In genomic region chr4:155694111-155694481, GRCm38 (mm10) we compare ENCODE assay signal across 8 mouse cellular contexts. TPM values are rescaled to one million over a fixed set of nuclear protein-coding genes. Genes with fewer than 3 reads are reported as not detected.
DNase-seq lines count a peak whose midpoint lies in the region; ATAC-seq and TF ChIP-seq lines count a peak whose summit lies in the region.

Gene Fndc10, plus strand, starts transcription at chr4:155694342.

- in situ Hi-C loops in CH12.LX (cut with MboI; ENCODE audit: low pct_ligation_motif_present, low pct_unique_long_range_greater_than_20kb, low sequenced_read_pairs): loop anchor here (10.0 kb wide), 1 partner anchor 209 kb away; no protein-coding TSS in a partner anchor

- H3K79me2 ChIP-seq in CH12.LX (replicated peaks; ENCODE audit: control insufficient read depth, extremely low read depth, insufficient read depth, poor library complexity, severe bottlenecking): no peaks in the 10 kb centered on the region

- peak; percentile 91 for ATAC-seq in forebrain, embryonic 13.5 days
- ATAC-seq in heart, embryonic 15.5 days (replicated peaks; ENCODE audit: insufficient number of reproducible peaks, insufficient read depth, low FRiP score, low read depth): peak; percentile 76
- ATAC-seq in liver, postnatal 0 days: peak; percentile 32; the same call in 1 of the 2 replicates
- peak; percentile 91 for ATAC-seq in neural tube, embryonic 15.5 days (ENCODE audit: low FRiP score)

- H3K9me3 ChIP-seq in CH12.LX (replicated peaks; ENCODE audit: low read length): peaks cover 3% of the 10 kb centered on the region
- H3K9me3 ChIP-seq in forebrain, embryonic 13.5 days (replicated peaks): no peaks in the 10 kb centered on the region
- no peaks in the 10 kb centered on the region for H3K9me3 ChIP-seq in heart, embryonic 15.5 days (replicated peaks)
- H3K9me3 ChIP-seq in liver, postnatal 0 days (ENCODE audit: low read length): no peaks in the 10 kb centered on the region
- H3K9me3 ChIP-seq in neural tube, embryonic 15.5 days (replicated peaks): no peaks in the 10 kb centered on the region

- peaks cover 26% of the 10 kb centered on the region for H3K27me3 ChIP-seq in CH12.LX (replicated peaks)
- H3K27me3 ChIP-seq in forebrain, embryonic 13.5 days: peaks cover 22% of the 10 kb centered on the region
- H3K27me3 ChIP-seq in heart, embryonic 15.5 days: peaks cover 24% of the 10 kb centered on the region; the same call in 1 of the 2 replicates
- peaks cover 27% of the 10 kb centered on the region for H3K27me3 ChIP-seq in liver, postnatal 0 days (ENCODE audit: insufficient read depth, low read length)
- no peaks in the 10 kb centered on the region for H3K27me3 ChIP-seq in neural tube, embryonic 15.5 days (replicated peaks)

- H3K9ac ChIP-seq in CH12.LX (ENCODE audit: insufficient read depth, low read depth): peak within 1 kb of the TSS; percentile 53
- peak within 1 kb of the TSS; percentile 77 for H3K9ac ChIP-seq in forebrain, embryonic 13.5 days
- peak within 1 kb of the TSS; percentile 67 for H3K9ac ChIP-seq in heart, embryonic 15.5 days
- H3K9ac ChIP-seq in liver, postnatal 0 days (replicated peaks): peak within 1 kb of the TSS; percentile 31; the same call in 1 of the 2 replicates
- peak within 1 kb of the TSS; percentile 87 for H3K9ac ChIP-seq in neural tube, embryonic 15.5 days (replicated peaks)

- no peak for DNase-seq in CH12.LX (ENCODE audit: extremely low read depth)
- peak; percentile 80 for DNase-seq in brain, embryonic 14.5 days (ENCODE audit: low read depth)
- peak; percentile 72 to 73 for DNase-seq in layer of hippocampus, adult 18-20 months (ENCODE audit: low spot score in 2 of 2)
- DNase-seq in liver, postnatal 0 days: peak; percentile 36
- DNase-seq in thymus, postnatal 36 days: peak; percentile 63 to 75

- no peak for TF ChIP-seq RAD21 in CH12.LX (IDR thresholded peaks at IDR 0.05; ENCODE audit: low read depth, low read length)

- TF ChIP-seq POLR2A in CH12.LX (IDR thresholded peaks at IDR 0.05; ENCODE audit: low read depth, low read length): no peak; the same call in 1 of the 2 replicates
- TF ChIP-seq POLR2A in brain, embryonic 14.5 days (IDR thresholded peaks at IDR 0.05; ENCODE audit: borderline replicate concordance, extremely low read depth, insufficient read depth, insufficient read length, poor library complexity, severe bottlenecking): no peak

- 0% methylated on average over 26 of the region's 47 CpGs for WGBS in forebrain, embryonic 13.5 days
- WGBS in heart, embryonic 15.5 days: under 1% methylated on average over 47 of the region's 47 CpGs
- WGBS in liver, postnatal 0 days (ENCODE audit: insufficient replicate concordance): under 1% methylated on average over 26 of the region's 47 CpGs
- under 1% methylated on average over 36 of the region's 47 CpGs for WGBS in neural tube, embryonic 15.5 days

- peaks cover 24 to 44% of the 10 kb centered on the region in 2 experiments for H3K4me1 ChIP-seq in CH12.LX (ENCODE audit: control insufficient read depth in 1 of 2, insufficient read depth in 2 of 2)
- H3K4me1 ChIP-seq in forebrain, embryonic 13.5 days: peaks cover 23% of the 10 kb centered on the region
- H3K4me1 ChIP-seq in heart, embryonic 15.5 days (replicated peaks): peaks cover 17% of the 10 kb centered on the region
- peaks cover 5% of the 10 kb centered on the region; the same call in 1 of the 2 replicates for H3K4me1 ChIP-seq in liver, postnatal 0 days (ENCODE audit: insufficient read depth)
- peaks cover 28% of the 10 kb centered on the region for H3K4me1 ChIP-seq in neural tube, embryonic 15.5 days

- TF ChIP-seq CTCF in CH12.LX (conservative IDR thresholded peaks at IDR 0.05 in 1 of 2, IDR thresholded peaks at IDR 0.05 in 1 of 2; ENCODE audit: low read depth in 2 of 2, low read length in 2 of 2): no peak
- peak; percentile 5; the same call in 1 of the 2 replicates for TF ChIP-seq CTCF in brain, embryonic 14.5 days (IDR thresholded peaks at IDR 0.05; ENCODE audit: borderline replicate concordance, extremely low read depth, insufficient read depth, insufficient read length)
- TF ChIP-seq CTCF in liver, postnatal 0 days (IDR thresholded peaks at IDR 0.05; ENCODE audit: low read depth): peak; percentile 14; the same call in 1 of the 2 replicates

- H3K36me3 ChIP-seq in CH12.LX (replicated peaks in 1 of 2; ENCODE audit: control insufficient read depth in 1 of 2, insufficient read depth in 1 of 2, low read length in 1 of 2): no peaks in the 10 kb centered on the region
- H3K36me3 ChIP-seq in forebrain, embryonic 13.5 days (ENCODE audit: poor library complexity, severe bottlenecking): no peaks in the 10 kb centered on the region
- no peaks in the 10 kb centered on the region for H3K36me3 ChIP-seq in heart, embryonic 15.5 days
- H3K36me3 ChIP-seq in liver, postnatal 0 days (replicated peaks; ENCODE audit: insufficient read depth, low read length): no peaks in the 10 kb centered on the region
- no peaks in the 10 kb centered on the region for H3K36me3 ChIP-seq in neural tube, embryonic 15.5 days

- dilution Hi-C loops in CH12.LX (cut with MboI; ENCODE audit: extremely low pct_ligation_motif_present, extremely low pct_unique_long_range_greater_than_20kb, low sequenced_read_pairs): no loop called here

- H3K27ac ChIP-seq in CH12.LX (ENCODE audit: insufficient read depth, low read depth): peak within 1 kb of the TSS; percentile 34
- H3K27ac ChIP-seq in forebrain, embryonic 13.5 days: peak within 1 kb of the TSS; percentile 74
- H3K27ac ChIP-seq in heart, embryonic 15.5 days: no peak within 1 kb of the TSS; the same call in 1 of the 2 replicates
- no peak within 1 kb of the TSS for H3K27ac ChIP-seq in liver, postnatal 0 days (ENCODE audit: low read depth)
- peak within 1 kb of the TSS; percentile 97 for H3K27ac ChIP-seq in neural tube, embryonic 15.5 days (replicated peaks)

- H3K4me3 ChIP-seq in CH12.LX (replicated peaks in 1 of 3; ENCODE audit: low read depth in 2 of 3, low read length in 2 of 3, poor library complexity in 1 of 3): peak within 1 kb of the TSS; percentile 55 to 69 (median 60)
- H3K4me3 ChIP-seq in forebrain, embryonic 13.5 days: peak within 1 kb of the TSS; percentile 61
- peak within 1 kb of the TSS; percentile 74 for H3K4me3 ChIP-seq in heart, embryonic 15.5 days
- peak within 1 kb of the TSS; percentile 54 for H3K4me3 ChIP-seq in liver, postnatal 0 days (ENCODE audit: low read depth, low read length)
- peak within 1 kb of the TSS; percentile 61 for H3K4me3 ChIP-seq in neural tube, embryonic 15.5 days (replicated peaks)

- peak within 1 kb of the TSS; percentile 79 for H3K4me2 ChIP-seq in CH12.LX (ENCODE audit: insufficient read depth, low read depth, poor library complexity, severe bottlenecking)
- peak within 1 kb of the TSS; percentile 87 for H3K4me2 ChIP-seq in forebrain, embryonic 13.5 days
- peak within 1 kb of the TSS; percentile 99 for H3K4me2 ChIP-seq in heart, embryonic 15.5 days
- H3K4me2 ChIP-seq in liver, postnatal 0 days (ENCODE audit: low read depth, low read length): peak within 1 kb of the TSS; percentile 78
- H3K4me2 ChIP-seq in neural tube, embryonic 15.5 days: peak within 1 kb of the TSS; percentile 85

- no peak for TF ChIP-seq EP300 in CH12.LX (IDR thresholded peaks at IDR 0.05; ENCODE audit: low read length)
- no peak for TF ChIP-seq EP300 in liver, postnatal 0 days (IDR thresholded peaks at IDR 0.05; ENCODE audit: low read depth)

TF ChIP-seq in CH12.LX, 34 proteins besides CTCF, POLR2A, EP300 and RAD21:
- TF ChIP-seq ZMIZ1 (IDR thresholded peaks at IDR 0.05; ENCODE audit: low read depth, low read length) (no peak), SMC3 (IDR thresholded peaks at IDR 0.05; ENCODE audit: low read depth, low read length) (no peak), NRF1 (IDR thresholded peaks at IDR 0.05; ENCODE audit: low read depth, low read length) (no peak), ZKSCAN1 (IDR thresholded peaks at IDR 0.05; ENCODE audit: borderline replicate concordance, low read depth, low read length) (no peak), ZC3H11A (IDR thresholded peaks at IDR 0.05; ENCODE audit: low read depth, low read length) (no peak), USF1 (IDR thresholded peaks at IDR 0.05; ENCODE audit: low read depth, low read length) (no peak), E2F4 (IDR thresholded peaks at IDR 0.05; ENCODE audit: insufficient replicate concordance, low read depth, low read length) (no peak), ETS1 (conservative IDR thresholded peaks at IDR 0.05; ENCODE audit: low read depth, low read length) (no peak), JUND (conservative IDR thresholded peaks at IDR 0.05; ENCODE audit: low read depth, low read length) (no peak), HCFC1 (IDR thresholded peaks at IDR 0.05; ENCODE audit: low read depth, low read length) (no peak), MEF2A (IDR thresholded peaks at IDR 0.05; ENCODE audit: borderline replicate concordance, low read depth, low read length) (no peak), ZNF384 (IDR thresholded peaks at IDR 0.05; ENCODE audit: low read depth, low read length) (no peak), BHLHE40 (IDR thresholded peaks at IDR 0.05; ENCODE audit: low read depth, low read length) (no peak), MYC (IDR thresholded peaks at IDR 0.05; ENCODE audit: low read depth, low read length) (no peak)

RNA-seq across cellular contexts. Expression of gene Fndc10, which starts in this region (rescaled TPM):
- total RNA-seq in CH12.LX (2012; rRNA removed) (2.4 and 3.2 TPM in 2 replicates), CH12.LX (2014; rRNA removed) (0.96 and 1.7 TPM in 2 replicates)
- 1.3 and 1.4 TPM in 2 replicates for polyA plus RNA-seq in CH12.LX (2012; ENCODE audit: insufficient read length, low read depth)
- 27.0 and 30.3 TPM in 2 replicates for polyA plus RNA-seq in brain, embryonic 14.5 days (2012; rRNA removed)
- polyA plus RNA-seq in forebrain, embryonic 13.5 days (2015; fragmentation: Nextera tagmentation; extraction: Ambion mirVana): 1.9 and 2.3 TPM in 2 replicates
- 3.8 and 5.0 TPM in 2 replicates for polyA plus RNA-seq in heart, embryonic 15.5 days (2015; fragmentation: Nextera tagmentation; extraction: Ambion mirVana)
- total RNA-seq in layer of hippocampus, adult 18-20 months (2021): 10 to 100 TPM; 23.3 to 23.5 TPM
- 0.27 and 0.41 TPM in 2 replicates for polyA plus RNA-seq in liver, postnatal 0 days (2015; fragmentation: Nextera tagmentation; extraction: Ambion mirVana)
- polyA plus RNA-seq in neural tube, embryonic 15.5 days (2015; fragmentation: Nextera tagmentation; extraction: Ambion mirVana): 18.9 and 25.0 TPM in 2 replicates

Comparison
In these comparisons a context has a peak if more than half of its experiments do, and no peak if none do; other contexts are left out.
1. RNA of gene Fndc10 (total RNA-seq): 23.3 to 23.5 TPM in layer of hippocampus, adult 18-20 months; 0.96 to 3.2 TPM in CH12.LX; every median in the first group is over 4 times any median in the second.
2. Peak in DNase-seq, ATAC-seq, H3K4me3 ChIP-seq, H3K9ac ChIP-seq and H3K4me2 ChIP-seq in liver, postnatal 0 days; RNA of the gene not detected or under 1 TPM.
3. H3K27ac ChIP-seq: peak in CH12.LX (single experiment), forebrain, embryonic 13.5 days (single experiment) and neural tube, embryonic 15.5 days (single experiment); none in heart, embryonic 15.5 days (single experiment) and liver, postnatal 0 days (single experiment).
4. H3K9ac ChIP-seq: peak in every context shown above with its lines; median percentile 87 in neural tube, embryonic 15.5 days; 77 in forebrain, embryonic 13.5 days; 67 in heart, embryonic 15.5 days; 53 in CH12.LX; 31 in liver, postnatal 0 days.
5. CTCF ChIP-seq: peak in brain, embryonic 14.5 days (single experiment) and liver, postnatal 0 days (single experiment); none in CH12.LX (0 of 2).
6. ATAC-seq: peak in every context shown above with its lines; median percentile 91 in forebrain, embryonic 13.5 days; 91 in neural tube, embryonic 15.5 days; 76 in heart, embryonic 15.5 days; 32 in liver, postnatal 0 days.
7. Peak in every context shown above with its lines, with median percentiles within 50 percentile points of each other: H3K4me2 ChIP-seq and H3K4me3 ChIP-seq.